Mouse (Mus musculus) naive thymus-derived CD4-positive, alpha-beta T cell, adult 2 months (primary cell): ENCODE measurements at regions not wholly inside any gene's neighbourhood (a gene's known extent, or its start where the extent isn't known, plus 50 kb on each side); places are given as distances from the start of the nearest gene placed in this dataset.

Source experiments
- DNase-seq: peaks from one replicate; pipeline ENCODE4 v3.0.0-alpha.2; 2011; ENCODE audit warnings: low read depth

GRCm38 (mm10) chr10:9295269-9295668 lies 379.7 kb downstream of the Samd5 start:
- no peak for DNase-seq

- DNase-seq, result no peak
Measured at GRCm38 (mm10) chr10:9294620-9295019, 380.4 kb downstream of the Samd5 start.

GRCm38 (mm10) chr10:9291456-9292146 lies 383.4 kb downstream of the Samd5 start:
- DNase-seq, result no peak

GRCm38 (mm10) chr10:9272940-9273339 lies 387.1 kb upstream of the Sash1 start:
- DNase-seq, result no peak

- no peak for DNase-seq
Measured at GRCm38 (mm10) chr10:9272243-9272642, 386.4 kb upstream of the Sash1 start.

- DNase-seq, result no peak
Measured at GRCm38 (mm10) chr10:9265528-9265927, 379.7 kb upstream of the Sash1 start.

GRCm38 (mm10) chr10:9264309-9265000 lies 378.6 kb upstream of the Sash1 start:
- DNase-seq, result no peak

- DNase-seq, result no peak
Measured at GRCm38 (mm10) chr10:9258705-9259104, 372.8 kb upstream of the Sash1 start.

- DNase-seq, result no peak
Measured at GRCm38 (mm10) chr10:9252941-9253217, 367.0 kb upstream of the Sash1 start.

- DNase-seq, result no peak
Measured at GRCm38 (mm10) chr10:9252120-9252940, 366.5 kb upstream of the Sash1 start.

GRCm38 (mm10) chr10:9243281-9243618 lies 357.4 kb upstream of the Sash1 start:
- DNase-seq, result no peak

GRCm38 (mm10) chr10:9242596-9243280 lies 356.9 kb upstream of the Sash1 start:
- no peak for DNase-seq

- DNase-seq, result no peak
Measured at GRCm38 (mm10) chr10:9239956-9240355, 354.1 kb upstream of the Sash1 start.

- DNase-seq, result no peak
Measured at GRCm38 (mm10) chr10:9231751-9232150, 345.9 kb upstream of the Sash1 start.

- no peak for DNase-seq
Measured at GRCm38 (mm10) chr10:9229116-9229515, 343.2 kb upstream of the Sash1 start.

GRCm38 (mm10) chr10:9227361-9227760 lies 341.5 kb upstream of the Sash1 start:
- no peak for DNase-seq

- DNase-seq, result no peak
Measured at GRCm38 (mm10) chr10:9210646-9211045, 324.8 kb upstream of the Sash1 start.

GRCm38 (mm10) chr10:9204096-9204495 lies 318.2 kb upstream of the Sash1 start:
- DNase-seq, result no peak

- no peak for DNase-seq
Measured at GRCm38 (mm10) chr10:9203323-9203722, 317.5 kb upstream of the Sash1 start.

GRCm38 (mm10) chr10:9202922-9203321 lies 317.1 kb upstream of the Sash1 start:
- no peak for DNase-seq

GRCm38 (mm10) chr10:9174997-9175396 lies 289.1 kb upstream of the Sash1 start:
- no peak for DNase-seq

- DNase-seq, result no peak
Measured at GRCm38 (mm10) chr10:9173509-9173908, 287.6 kb upstream of the Sash1 start.

GRCm38 (mm10) chr10:9168725-9169124 lies 282.9 kb upstream of the Sash1 start:
- no peak for DNase-seq
